Mouse (Mus musculus): Measurements from ENCODE around the gene Fxn.

The Fxn gene

DNA sequence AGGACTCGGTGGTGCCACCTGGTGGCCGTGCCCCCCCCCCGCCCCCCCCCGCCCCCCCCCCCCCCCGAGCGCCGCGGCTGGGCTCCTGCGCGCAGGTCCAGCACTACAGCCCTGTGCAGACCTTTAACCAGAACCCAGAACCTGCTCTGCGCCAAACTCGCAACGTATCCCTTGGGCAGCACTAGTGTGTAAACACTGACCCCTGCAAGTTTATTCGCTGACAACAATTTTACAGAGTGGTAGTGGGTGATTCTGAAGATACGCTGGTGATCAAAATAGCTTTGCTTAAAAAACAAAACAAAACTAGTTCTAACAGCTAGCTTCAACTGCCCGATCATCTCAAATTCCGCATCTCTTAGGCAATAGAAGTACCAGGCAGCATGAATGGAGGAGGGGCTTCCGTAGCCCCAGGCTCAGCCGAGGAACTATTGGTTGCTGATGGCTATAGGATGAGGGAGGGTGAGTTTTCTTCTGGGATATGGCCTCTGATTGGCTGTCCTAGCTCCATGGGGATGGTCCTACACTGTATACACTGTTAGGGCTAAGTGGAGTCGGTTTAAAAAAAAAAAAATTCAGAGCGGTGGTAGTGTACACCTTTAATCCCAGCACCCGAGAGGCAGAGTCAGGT lies at the start of gene Fxn:
TSS of gene Fxn (minus strand) at position 5 of the 628 bp plus-strand sequence.
- peak; percentile 95 for DNase-seq (ENCODE audit: extremely low read depth, low read depth)

DNA sequence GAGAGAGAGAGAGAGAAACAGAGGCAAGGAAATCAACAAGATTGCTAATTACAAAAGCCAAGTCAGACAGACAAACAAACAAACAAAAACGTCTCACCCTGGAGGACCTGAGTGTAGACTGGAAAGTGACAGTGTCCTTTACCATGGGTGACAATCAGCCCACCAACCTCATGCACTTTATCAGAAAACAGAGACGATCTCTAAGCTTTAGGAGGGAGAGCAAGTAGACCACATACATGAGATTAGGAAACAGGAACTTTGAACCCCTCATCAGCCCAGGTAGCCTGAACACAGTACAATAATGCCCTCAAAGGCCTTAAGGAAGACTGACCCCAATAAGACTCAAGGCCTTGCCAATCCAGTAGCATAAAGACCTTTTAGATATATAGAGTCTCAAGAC lies 47.5 kb upstream of the Fxn start:
- peak; percentile 8 for DNase-seq (ENCODE audit: extremely low read depth, low read depth)

DNA sequence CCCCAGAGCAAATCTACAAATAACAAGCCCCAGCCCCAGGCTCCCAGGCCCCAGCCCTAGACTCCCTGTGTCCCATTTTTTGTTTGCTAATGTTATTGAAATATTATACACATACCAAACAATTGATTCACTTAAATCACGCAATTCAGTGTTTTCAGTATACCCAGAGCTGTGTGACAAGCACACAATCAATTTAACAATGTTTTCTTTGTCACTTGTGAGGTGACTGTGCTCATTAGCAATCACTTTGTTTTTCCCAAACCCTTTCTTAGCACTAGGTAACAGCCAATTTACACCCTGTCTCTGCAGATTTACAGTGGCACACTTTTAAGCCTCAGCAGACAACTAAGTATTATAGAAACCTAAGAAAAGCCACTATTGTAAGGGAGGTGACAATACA lies 46.6 kb upstream of the Fxn start:
- no peak for DNase-seq (ENCODE audit: extremely low read depth, low read depth)

DNA sequence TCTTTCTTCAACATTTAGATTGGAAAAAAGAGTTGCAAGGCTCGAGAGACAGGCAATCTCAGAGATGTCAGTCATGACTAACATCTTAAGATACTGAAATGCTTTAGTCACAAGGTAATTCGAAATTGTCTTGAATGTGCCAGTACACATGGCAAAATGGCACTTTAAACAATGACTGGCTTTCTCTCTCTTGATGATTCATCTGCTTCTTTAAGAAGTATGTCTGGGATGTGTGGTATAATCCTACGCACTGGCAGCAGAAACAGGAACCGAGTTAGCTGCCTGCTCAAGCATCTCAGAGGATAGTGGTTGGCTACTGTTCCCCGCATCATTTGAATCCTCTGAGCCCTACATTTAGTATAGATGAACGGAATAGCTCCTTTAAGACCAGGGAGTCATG lies 45.3 kb upstream of the Fxn start:
- DNase-seq (ENCODE audit: extremely low read depth, low read depth): no peak

DNA sequence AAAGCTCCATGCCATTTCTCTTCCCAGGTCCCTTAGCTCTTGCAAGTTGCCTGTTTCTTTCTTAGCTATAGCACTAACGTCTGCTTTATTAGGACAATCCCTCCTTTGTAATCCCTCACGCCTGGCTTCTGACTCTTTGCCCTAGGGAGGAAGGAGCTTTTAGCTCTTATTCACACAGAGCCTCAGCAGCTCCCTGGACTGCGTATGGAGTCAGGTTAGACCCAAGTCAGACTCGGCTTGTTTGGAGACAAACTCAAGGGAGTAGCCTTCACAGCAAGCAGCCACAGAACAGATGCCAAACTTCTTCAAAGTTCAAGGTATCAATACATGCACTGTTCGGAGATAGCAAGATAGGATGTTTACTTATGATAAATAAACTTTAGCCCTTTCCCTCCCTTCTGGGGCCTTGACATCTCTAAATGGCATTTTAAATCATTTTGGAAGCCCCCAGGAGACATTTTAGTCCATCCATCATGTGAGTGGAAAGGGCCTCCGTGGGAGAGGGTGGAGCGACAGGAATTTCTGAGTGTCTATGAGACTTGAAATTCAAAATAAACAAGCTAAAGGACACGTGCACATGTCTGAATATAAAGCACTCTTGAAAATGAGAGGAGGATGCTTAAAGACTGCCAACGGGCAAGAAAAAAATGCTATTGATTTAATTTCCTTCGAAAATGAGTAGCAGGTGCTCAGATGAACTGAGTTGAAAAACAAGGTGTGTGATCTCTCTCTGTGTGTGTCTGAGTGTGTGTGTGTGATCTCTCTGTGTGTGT lies 43.6 kb upstream of the Fxn start:
- no peak for DNase-seq (ENCODE audit: extremely low read depth, low read depth)

DNA sequence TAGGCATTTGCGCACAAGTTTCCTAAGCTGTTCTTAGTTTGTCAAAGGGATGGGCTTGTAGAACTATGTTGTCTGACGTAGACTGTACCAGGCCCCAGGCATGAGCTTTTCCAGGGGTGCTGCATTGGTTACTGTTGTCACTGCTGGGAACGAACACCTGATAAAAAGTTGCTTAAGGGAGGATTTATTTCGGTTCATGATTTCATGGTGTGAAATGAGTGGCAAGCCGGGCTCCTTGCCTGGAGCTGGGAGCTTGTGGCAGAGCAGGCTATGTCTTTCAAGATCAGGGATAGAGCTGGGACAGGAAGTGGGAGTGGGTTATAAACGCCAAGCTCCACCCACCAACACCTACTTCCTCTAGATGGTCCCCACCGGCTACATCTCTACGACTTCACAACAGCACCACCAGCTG lies 41.5 kb upstream of the Fxn start:
- DNase-seq (ENCODE audit: extremely low read depth, low read depth): no peak

DNA sequence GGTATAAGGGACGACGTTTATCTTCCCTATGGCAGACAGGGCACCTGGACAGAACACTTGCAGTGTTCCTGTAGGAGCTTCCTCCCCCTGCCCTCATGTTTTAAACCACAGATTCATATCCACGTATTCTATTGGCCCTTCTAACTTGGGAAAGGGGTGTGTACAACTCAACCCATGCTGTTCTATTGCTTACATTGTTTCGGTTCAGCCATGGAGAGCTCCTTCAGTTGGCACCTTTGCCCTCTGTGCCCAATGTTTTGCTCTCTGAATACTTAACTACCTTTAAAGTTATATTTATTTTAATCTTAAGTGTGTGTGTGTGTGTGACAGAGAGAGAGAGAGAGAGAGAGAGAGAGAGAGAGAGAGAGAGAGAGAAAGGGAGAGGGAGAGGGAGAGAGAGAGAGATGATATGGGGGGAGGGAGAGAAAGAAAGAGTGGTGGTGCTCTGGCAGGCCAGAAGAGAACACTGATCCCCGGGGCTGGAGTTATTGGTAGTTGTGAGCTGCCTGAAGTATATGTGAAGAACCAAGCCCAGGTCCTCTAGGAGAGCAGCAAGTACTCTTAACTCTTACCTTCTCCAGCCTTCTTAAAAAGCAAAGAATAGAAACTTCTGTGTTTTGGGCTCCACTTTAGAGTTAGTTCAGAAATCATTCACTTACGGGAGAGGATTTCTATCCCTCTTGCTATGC lies 41.0 kb upstream of the Fxn start:
- DNase-seq (ENCODE audit: extremely low read depth, low read depth): no peak

DNA sequence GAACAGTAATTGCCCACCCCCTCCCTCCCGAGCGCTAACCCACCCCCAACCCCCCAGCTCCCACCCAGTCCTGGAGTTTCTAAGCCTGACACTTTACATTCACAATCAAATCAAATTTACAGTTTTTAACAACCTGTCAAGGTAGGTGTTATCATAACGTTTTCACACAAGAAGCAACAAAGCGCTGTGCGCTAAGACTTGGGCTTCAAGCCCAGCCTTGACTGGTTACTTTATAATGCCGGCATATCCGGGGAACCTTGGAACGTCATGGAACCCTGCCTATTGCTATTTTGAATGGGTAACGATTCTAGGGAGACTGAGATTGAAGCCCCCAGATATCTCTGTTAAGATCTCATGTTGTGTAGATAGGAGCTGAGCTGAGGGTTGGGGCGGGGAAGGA lies 37.8 kb upstream of the Fxn start:
- DNase-seq (ENCODE audit: extremely low read depth, low read depth): no peak

DNA sequence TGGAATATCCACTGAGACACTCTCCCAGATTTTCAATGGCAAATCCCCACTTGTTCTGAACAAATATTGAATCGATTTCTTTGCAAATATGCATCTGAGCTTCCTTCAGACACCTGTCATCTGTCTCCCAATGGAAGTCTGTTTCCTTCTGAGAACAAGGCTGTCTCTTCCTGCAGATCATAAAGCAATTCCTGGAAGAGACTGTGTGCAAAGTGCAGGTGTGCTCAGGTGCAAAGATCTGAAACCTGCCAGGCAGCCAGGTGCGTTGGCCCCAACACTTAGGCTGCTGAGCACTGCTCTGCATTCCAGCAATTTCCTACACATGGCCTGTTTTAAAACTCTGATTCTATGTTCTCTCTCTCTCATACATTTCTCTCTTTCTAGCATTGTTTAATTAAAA lies 37.3 kb upstream of the Fxn start:
- DNase-seq (ENCODE audit: extremely low read depth, low read depth): no peak

DNA sequence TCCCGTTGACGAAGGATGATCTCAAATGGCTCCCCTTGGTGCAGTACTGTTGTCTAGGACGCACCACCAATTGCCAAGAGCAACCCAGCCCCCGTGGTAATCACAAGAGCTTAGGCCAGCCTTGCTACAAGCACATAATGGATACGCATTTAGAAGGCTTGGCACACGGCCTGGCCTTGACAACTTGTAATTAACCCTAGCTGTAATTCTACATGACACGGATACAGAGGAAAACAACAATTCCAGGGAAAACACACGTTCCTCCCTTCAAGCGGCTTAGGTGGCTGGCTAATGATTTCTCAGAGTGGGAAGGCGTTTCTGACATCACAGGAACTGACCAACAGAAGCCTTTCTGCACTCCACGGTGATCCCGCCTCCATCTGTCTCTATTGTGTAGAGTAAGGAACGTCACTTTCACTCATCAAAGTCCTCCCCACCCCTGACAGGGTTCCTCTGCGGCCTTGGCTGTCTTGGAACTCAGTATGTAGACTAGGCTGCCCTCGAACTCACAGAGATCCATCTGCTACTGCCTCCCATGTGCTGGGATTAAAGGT lies 36.7 kb upstream of the Fxn start:
- no peak for DNase-seq (ENCODE audit: extremely low read depth, low read depth)

DNA sequence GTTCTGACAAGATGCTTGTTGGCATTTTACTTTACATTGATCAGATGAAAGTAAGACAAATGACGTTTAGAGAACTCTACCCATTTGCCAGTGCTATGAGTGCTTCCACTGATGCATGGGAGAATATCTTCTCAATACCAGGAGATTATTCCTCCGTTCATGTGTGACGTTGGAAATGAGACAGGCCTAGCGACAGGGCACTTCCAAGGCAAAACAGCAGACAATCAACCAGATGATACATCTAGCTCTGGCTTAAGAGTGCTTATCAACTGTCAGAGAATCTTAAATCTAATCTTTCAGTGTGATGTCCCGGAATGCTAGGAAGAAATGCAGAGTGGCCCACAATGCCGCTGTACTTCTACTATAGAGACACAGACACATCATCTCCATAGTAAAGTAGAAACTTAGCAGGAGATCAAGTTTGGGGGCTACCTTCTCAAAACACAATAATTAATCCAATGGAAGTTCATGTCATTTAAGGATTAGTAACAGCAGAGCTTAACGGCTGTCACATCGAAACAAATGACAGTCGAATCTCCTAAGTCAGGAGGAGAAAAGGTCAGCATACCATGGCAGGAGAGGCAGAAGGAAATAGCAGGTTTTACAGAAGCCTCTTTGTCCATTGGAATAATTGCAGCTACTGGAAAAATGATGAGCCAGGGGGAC lies 35.8 kb upstream of the Fxn start:
- DNase-seq (ENCODE audit: extremely low read depth, low read depth): no peak

DNA sequence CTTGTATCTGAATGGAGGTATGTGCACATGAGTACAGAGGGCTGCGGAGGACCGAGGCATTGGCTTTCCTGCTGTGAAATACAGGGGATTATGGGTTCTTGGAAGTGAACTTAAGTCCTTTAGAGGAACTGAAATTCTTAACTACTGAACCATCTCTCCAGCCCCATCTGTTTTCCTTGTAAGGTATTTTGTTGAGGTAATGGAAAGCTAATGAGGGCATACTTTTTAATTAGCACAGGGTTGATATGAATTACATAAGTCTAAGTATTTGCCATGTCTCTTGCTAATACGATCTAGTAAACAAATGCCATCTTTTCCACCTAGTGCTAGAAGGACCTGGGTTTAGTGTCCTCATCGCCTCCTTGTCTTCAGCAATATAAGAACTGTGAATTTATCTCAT lies 34.8 kb upstream of the Fxn start:
- no peak for DNase-seq (ENCODE audit: extremely low read depth, low read depth)

DNA sequence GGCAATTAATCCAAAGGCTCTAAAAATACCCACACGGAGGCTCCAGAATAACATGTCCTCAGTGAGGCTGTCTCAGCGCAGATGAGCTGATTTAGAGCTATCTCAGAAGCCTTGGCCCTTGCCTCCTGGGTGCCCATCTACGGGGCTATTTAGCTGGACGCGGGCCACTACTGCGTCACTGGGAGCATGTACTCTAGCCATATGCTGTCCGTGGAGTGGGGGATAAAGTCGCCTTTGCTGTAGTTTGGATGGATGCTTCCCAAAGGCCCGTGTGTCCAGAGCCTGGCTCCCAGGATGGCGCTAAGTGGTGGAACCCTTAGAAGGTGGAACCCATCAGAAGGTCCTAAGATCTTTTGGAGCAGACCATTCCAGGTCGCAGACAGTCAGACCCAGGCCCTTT lies 34.3 kb upstream of the Fxn start:
- DNase-seq (ENCODE audit: extremely low read depth, low read depth): no peak

DNA sequence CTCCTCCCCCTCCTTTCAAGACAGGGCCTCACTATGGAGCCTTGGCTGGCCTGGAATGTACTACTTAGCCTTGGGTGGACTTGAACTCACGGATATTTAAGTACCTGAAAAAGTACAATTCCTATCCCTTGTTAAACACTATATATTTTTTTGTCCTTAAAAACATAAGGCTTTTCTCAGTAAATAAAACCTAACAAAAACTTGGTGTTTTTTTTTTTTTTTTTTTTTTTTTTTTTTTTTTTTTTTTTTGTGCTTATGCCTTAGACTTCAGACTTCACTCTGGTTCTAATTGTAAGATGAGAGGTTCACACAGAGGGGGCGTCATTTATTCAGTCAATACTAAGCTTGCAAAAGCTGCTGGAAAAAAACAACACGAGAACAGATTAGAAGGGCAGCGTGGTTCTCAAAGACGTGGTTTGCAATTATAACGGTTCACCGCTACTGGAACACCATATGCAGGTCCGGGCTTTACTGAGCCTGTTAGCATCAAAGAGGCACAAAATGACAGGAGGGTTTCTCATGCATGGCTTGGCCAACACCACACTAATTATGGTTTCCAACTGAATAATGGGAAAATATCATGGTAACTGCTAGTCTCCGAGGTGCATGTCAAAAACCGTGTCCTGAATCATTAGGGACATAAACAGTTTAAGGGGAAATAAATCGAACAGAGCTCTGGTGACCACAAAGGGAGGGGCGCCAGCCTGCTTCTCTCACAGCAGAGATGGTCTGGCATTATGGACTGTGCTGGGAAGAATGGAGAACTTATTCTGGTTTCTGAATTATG lies 32.3 kb upstream of the Fxn start:
- DNase-seq (ENCODE audit: extremely low read depth, low read depth): no peak

DNA sequence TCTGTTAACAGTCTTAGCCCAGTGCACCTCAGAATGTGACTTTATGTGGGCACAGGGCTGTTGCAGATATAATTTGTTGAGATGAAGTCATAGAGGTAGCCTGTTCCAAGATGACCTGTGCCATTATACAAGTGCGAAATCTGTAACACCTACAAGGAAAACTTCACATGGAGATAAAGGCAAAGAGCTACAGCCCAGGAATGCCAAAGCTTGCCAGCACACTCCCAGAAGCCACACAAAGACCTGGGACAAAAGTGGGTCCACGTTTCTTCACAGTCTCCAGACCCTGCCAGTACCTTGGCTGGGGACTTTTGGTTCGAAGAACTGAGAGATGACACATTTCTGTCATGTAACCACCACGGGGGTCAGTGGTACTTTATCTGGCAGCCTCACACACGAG lies 31.6 kb upstream of the Fxn start:
- DNase-seq (ENCODE audit: extremely low read depth, low read depth): no peak

DNA sequence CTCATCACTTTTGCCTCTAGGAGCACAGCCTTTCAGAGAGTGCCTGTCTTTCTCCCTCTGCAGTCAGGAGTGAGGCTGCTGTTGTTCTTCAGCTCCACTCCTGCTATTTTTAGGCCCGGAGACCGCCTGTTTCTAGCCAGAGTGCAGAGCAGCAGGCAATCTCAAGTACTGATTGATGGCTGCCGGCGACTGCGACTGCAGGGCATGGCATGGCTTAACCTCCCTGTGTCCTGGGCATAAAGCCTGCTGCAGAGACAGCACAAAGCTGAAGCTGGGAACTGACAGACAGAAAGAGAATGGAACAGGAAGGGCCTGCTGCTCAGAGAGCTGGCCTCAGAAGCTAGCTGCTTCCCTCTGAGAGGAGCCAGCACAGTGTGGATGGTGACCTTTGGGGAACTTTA lies 27.9 kb upstream of the Fxn start:
- DNase-seq (ENCODE audit: extremely low read depth, low read depth): no peak

DNA sequence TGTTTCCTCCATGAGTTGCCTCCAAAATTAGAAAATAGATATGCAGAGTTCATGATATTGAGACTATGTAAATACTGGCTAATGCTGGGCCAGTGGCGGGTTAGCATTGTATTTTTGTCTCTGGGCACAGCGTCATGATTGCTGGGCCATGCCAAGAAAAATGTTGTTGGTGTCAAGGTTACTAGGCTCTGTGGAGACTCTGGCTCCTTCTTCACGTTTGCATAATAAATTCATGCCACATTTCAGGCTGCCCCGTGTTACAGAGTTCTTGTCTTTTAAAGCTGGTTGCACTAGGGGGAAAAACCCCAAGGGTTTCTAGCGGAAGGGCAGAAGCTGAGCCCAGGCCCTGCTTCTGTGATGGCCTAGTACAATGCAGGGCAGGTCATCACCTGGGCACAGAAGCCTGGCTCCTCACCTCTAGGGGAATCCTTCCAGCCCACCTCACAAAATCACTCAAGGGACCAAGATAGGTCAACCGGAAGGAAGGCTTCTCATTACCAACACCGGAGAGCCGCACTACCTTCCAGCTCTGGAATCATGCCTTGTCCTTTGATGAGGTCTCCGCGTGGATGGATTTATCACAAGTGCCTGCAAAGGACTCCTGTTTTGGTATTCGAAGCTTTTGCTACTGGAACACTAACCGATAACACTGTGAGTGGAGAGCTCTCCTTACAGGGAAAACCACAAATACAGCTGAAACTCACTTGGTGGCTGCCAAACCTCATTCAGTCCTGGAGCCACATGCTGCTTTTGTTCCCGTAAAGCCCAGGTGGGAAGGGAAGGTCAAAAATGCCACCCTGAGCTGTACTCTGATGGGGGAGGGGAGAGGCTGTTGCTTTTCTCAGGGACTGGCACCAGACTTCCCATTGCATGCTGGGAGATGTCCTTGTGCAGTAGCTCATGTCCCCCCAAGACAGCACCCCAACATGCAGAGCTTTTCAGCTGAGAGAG lies 27.1 kb upstream of the Fxn start:
- no peak for DNase-seq (ENCODE audit: extremely low read depth, low read depth)

DNA sequence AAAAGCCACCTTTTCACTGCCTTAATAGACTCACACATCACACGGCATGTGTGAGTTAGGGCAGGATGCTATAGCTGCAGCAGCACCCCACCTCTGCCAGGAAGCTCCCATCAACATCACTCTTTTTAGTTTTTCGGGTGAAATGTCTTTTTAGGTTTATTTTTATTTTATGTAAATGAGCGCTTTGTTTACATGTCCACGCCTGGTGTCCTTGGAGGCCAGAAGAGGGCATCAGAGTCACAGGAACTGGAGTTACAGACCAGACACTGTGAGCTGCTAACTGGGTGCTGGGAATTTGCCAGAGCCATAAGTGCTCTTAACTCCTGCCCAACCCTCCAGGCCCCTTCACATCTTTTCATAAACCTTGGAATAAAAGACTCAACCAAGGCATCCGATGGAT lies 25.9 kb upstream of the Fxn start:
- no peak for DNase-seq (ENCODE audit: extremely low read depth, low read depth)

DNA sequence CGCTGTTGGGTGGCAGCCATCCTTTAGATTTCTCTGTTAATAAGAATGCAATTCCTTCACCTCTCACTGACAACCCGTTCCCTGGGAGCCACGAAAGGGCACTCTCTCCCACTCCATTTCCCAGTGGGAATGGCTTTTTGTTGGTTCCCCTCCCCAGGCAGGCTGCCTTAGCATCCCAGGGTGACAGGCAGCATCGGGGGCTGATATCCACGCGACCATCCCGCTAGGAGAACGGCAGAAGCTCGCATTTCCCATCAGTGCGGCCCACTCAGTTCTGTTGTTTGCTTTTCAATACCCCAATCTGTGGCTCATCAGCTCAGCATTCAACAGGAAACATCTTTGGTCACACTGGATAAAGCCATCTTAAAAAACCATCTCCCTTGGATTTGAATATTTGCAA lies 21.8 kb upstream of the Fxn start:
- no peak for DNase-seq (ENCODE audit: extremely low read depth, low read depth)

DNA sequence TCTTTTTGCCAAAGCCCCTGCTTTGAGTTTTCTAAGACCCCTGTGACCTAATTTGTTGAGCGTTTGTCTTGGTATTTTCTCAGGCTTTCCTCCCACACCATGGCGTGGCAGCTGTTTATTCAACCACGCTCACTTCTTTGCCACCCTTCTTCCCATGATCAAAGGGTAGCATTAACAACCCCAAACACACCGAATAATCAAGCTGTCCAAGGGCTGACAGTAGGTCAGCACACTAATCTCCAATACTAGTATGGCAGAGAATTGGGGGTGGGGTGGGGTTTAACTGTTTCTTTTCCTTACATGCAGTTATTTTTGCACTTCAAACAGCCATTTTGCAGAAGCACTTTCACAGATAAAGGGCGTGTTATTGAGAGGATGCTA lies 21.4 kb upstream of the Fxn start:
- no peak for DNase-seq (ENCODE audit: extremely low read depth, low read depth)
